9 mouse cellular contexts compared by ENCODE assay signal in genomic region chr17:23660117-23660875, GRCm38 (mm10). TPM values are rescaled to one million over a fixed set of nuclear protein-coding genes. Genes with fewer than 3 reads are reported as not detected.
DNase-seq lines count a peak whose midpoint lies in the region; ATAC-seq lines count a peak whose summit lies in the region.
"Had no signal": no experiment of that assay in that cellular context is flagged by ENCODE, and none has a peak within 500 bp of the region (broad histone marks: within the 10 kb centered on the region; RNA-seq: fewer than 3 reads in every experiment).

Gene Bicdl2, plus strand, starts transcription at chr17:23660506.

- 7% methylated on average over 27 of the region's 27 CpGs for WGBS in hindbrain, embryonic 10.5 days
- 4% methylated on average over 27 of the region's 27 CpGs for WGBS in hindbrain, embryonic 14.5 days
- WGBS in heart, embryonic 12.5 days, result 6% methylated on average over 27 of the region's 27 CpGs
- WGBS in midbrain, embryonic 10.5 days, result 6% methylated on average over 27 of the region's 27 CpGs

- H3K9me3 ChIP-seq in hindbrain, embryonic 10.5 days, result no peaks in the 10 kb centered on the region
- no peaks in the 10 kb centered on the region for H3K9me3 ChIP-seq in hindbrain, embryonic 14.5 days (ENCODE audit: control insufficient read depth, low read length)
- H3K9me3 ChIP-seq in heart, embryonic 12.5 days (replicated peaks), result no peaks in the 10 kb centered on the region
- H3K9me3 ChIP-seq in midbrain, embryonic 10.5 days (replicated peaks), result no peaks in the 10 kb centered on the region
- H3K9me3 ChIP-seq: neural tube, embryonic 12.5 days had no signal

- H3K4me1 ChIP-seq in hindbrain, embryonic 10.5 days (replicated peaks), result peaks cover 18% of the 10 kb centered on the region; the same call in 1 of the 2 replicates
- H3K4me1 ChIP-seq in hindbrain, embryonic 14.5 days (replicated peaks; ENCODE audit: control insufficient read depth, insufficient read depth, low read length), result 0 out of 2 replicates have a peak, but pooled peaks cover 3% of the 10 kb centered on the region
- peaks cover 10% of the 10 kb centered on the region; the same call in 1 of the 2 replicates for H3K4me1 ChIP-seq in heart, embryonic 12.5 days (replicated peaks)
- H3K4me1 ChIP-seq in midbrain, embryonic 10.5 days, result peaks cover 8% of the 10 kb centered on the region
- H3K4me1 ChIP-seq: neural tube, embryonic 12.5 days had no signal

- H3K4me2 ChIP-seq in hindbrain, embryonic 14.5 days (replicated peaks), result no peak within 1 kb of the TSS
- peak within 1 kb of the TSS; percentile 38 for H3K4me2 ChIP-seq in heart, embryonic 12.5 days
- H3K4me2 ChIP-seq: neural tube, embryonic 12.5 days had no signal

- no peaks in the 10 kb centered on the region for H3K36me3 ChIP-seq in hindbrain, embryonic 10.5 days
- H3K36me3 ChIP-seq in hindbrain, embryonic 14.5 days (replicated peaks; ENCODE audit: control insufficient read depth, insufficient read depth), result no peaks in the 10 kb centered on the region
- H3K36me3 ChIP-seq in heart, embryonic 12.5 days, result no peaks in the 10 kb centered on the region
- no peaks in the 10 kb centered on the region for H3K36me3 ChIP-seq in midbrain, embryonic 10.5 days
- H3K36me3 ChIP-seq: neural tube, embryonic 12.5 days had no signal

- peaks cover 45% of the 10 kb centered on the region for H3K27me3 ChIP-seq in hindbrain, embryonic 10.5 days (ENCODE audit: insufficient read depth, poor library complexity, severe bottlenecking)
- H3K27me3 ChIP-seq in hindbrain, embryonic 14.5 days (ENCODE audit: control insufficient read depth, insufficient read depth, low read length), result peaks cover 34% of the 10 kb centered on the region
- H3K27me3 ChIP-seq in heart, embryonic 12.5 days (replicated peaks), result peaks cover 60% of the 10 kb centered on the region
- H3K27me3 ChIP-seq in midbrain, embryonic 10.5 days (ENCODE audit: low read depth, poor library complexity, severe bottlenecking), result peaks cover 45% of the 10 kb centered on the region

- H3K9ac ChIP-seq in hindbrain, embryonic 14.5 days, result no peak within 1 kb of the TSS
- H3K9ac ChIP-seq in heart, embryonic 12.5 days, result no peak within 1 kb of the TSS
- H3K9ac ChIP-seq: neural tube, embryonic 12.5 days had no signal

- ATAC-seq in hindbrain, embryonic 14.5 days (ENCODE audit: low FRiP score), result no peak
- ATAC-seq in heart, embryonic 12.5 days (ENCODE audit: insufficient number of reproducible peaks, low FRiP score), result no peak

- peak within 1 kb of the TSS; percentile 32 for H3K4me3 ChIP-seq in hindbrain, embryonic 10.5 days
- H3K4me3 ChIP-seq in hindbrain, embryonic 14.5 days (replicated peaks; ENCODE audit: low read length), result no peak within 1 kb of the TSS
- H3K4me3 ChIP-seq in heart, embryonic 12.5 days, result peak within 1 kb of the TSS; percentile 7
- H3K4me3 ChIP-seq in midbrain, embryonic 10.5 days, result no peak within 1 kb of the TSS
- H3K4me3 ChIP-seq: neural tube, embryonic 12.5 days had no signal

- DNase-seq in hindbrain, embryonic 10.5 days (ENCODE audit: low spot score), result no peak
- no peak for DNase-seq in hindbrain, embryonic 14.5 days (ENCODE audit: low spot score)
- peak; percentile 75 for DNase-seq in ZHBTc4 (ENCODE audit: low read depth, low spot score)
- DNase-seq in kidney, postnatal 14 days, result peak; percentile 82
- DNase-seq in lung, postnatal 36 days, result peak; percentile 84
- peak; percentile 47 for DNase-seq in yolk sac, embryonic 10.5 days (ENCODE audit: low spot score)
- DNase-seq in midbrain, embryonic 10.5 days (ENCODE audit: low spot score), result no peak

- H3K27ac ChIP-seq in hindbrain, embryonic 10.5 days, result no peak within 1 kb of the TSS
- no peak within 1 kb of the TSS for H3K27ac ChIP-seq in hindbrain, embryonic 14.5 days
- no peak within 1 kb of the TSS for H3K27ac ChIP-seq in heart, embryonic 12.5 days (ENCODE audit: poor library complexity, severe bottlenecking)
- no peak within 1 kb of the TSS for H3K27ac ChIP-seq in midbrain, embryonic 10.5 days (replicated peaks)
- H3K27ac ChIP-seq: neural tube, embryonic 12.5 days had no signal

RNA-seq across cellular contexts. Expression of gene Bicdl2, which starts in this region (rescaled TPM):
- polyA plus RNA-seq in hindbrain, embryonic 10.5 days (2016; fragmentation: Nextera tagmentation; extraction: Ambion mirVana), result 0.41 and 0.51 TPM in 2 replicates
- 0.24 TPM in 1 of 2 replicates, not detected in the other for polyA plus RNA-seq in hindbrain, embryonic 14.5 days (2014; fragmentation: Nextera tagmentation; extraction: Ambion mirVana)
- polyA plus RNA-seq in heart, embryonic 12.5 days (2016; fragmentation: Nextera tagmentation; extraction: Ambion mirVana), result 0.36 TPM in 1 of 2 replicates, not detected in the other
- 0.32 TPM in 1 of 2 replicates, not detected in the other for polyA plus RNA-seq in midbrain, embryonic 10.5 days (2016; fragmentation: Nextera tagmentation; extraction: Ambion mirVana)

Comparison
In these comparisons a context has a peak if more than half of its experiments do, and no peak if none do; other contexts are left out.
1. H3K4me3 ChIP-seq: peak in hindbrain, embryonic 10.5 days (single experiment) and heart, embryonic 12.5 days (single experiment); none in hindbrain, embryonic 14.5 days (single experiment) and midbrain, embryonic 10.5 days (single experiment).
2. DNase-seq: peak in ZHBTc4 (single experiment), kidney, postnatal 14 days (single experiment), lung, postnatal 36 days (single experiment) and yolk sac, embryonic 10.5 days (single experiment); none in hindbrain, embryonic 10.5 days (single experiment), hindbrain, embryonic 14.5 days (single experiment) and midbrain, embryonic 10.5 days (single experiment).